Mouse (Mus musculus): ENCODE measurements around the gene Ddx21.

Gene Ddx21

DNA sequence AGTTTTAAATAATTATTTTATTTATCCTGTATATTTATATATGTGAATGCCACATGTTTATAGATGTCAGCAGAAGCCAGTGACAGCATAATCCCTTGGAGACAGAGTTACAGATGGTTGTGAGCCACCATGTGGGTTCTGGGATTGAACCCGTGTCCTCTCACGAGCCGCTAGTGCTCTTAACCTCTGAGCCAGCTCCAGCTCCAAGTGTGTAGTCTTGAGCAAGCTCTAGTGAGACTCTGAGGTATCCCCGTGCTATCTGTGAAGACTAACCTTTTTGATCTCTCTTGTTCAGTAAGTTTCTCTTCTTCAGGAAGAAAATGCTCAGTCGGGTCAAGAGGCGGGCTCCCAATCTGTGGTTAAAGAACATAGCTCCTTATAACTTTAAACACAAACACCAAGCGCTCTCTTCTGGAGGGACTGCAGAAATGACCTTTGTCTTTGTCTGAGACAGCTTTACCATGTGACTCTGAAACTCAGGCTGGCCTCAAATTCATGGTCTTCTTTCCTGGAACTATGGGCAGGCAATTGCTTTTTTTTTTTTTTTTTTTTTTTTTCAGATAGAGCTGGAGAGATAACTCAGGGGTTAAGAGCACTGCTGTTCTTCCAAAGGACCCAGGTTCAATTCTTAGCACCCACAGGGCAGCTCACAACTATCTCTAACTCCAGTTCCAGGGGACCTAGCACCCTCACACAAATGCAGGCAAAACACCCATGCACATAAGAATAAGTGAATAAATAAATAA is 31.8 kb downstream of the Ddx21 start:
- no peak for DNase-seq (ENCODE audit: low spot score)

- no peak for DNase-seq (ENCODE audit: low spot score)
These were observed 33.2 kb downstream of the Ddx21 start for GRCm38 (mm10) chr10:62568861-62569260.

- DNase-seq (ENCODE audit: low spot score) = no peak
These were observed 44.3 kb downstream of the Ddx21 start for GRCm38 (mm10) chr10:62557736-62558135.

DNA sequence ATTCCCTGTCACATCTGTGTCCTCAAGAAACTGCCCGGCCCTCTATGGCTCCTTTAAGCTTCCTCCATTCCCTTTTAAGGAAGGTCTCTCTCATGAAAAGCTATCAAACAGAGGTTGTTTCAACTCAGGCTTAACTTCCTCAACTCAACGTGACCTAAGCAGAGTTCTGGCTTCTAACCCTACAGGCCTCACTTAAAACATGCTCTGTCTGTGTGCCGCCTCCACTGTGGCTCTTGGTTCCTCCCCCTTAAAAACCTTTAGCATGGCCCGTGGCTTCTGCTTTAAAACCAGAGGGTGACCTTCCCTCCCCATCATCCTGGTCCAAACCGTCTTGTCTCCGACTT is 45.6 kb downstream of the Ddx21 start:
- no peak for DNase-seq (ENCODE audit: low spot score)

- no peak for DNase-seq (ENCODE audit: low spot score)
These were observed 46.1 kb downstream of the Ddx21 start for GRCm38 (mm10) chr10:62555705-62556557.

- no peak for DNase-seq (ENCODE audit: low spot score)
These were observed 48.4 kb downstream of the Ddx21 start for GRCm38 (mm10) chr10:62553611-62554091.

DNA sequence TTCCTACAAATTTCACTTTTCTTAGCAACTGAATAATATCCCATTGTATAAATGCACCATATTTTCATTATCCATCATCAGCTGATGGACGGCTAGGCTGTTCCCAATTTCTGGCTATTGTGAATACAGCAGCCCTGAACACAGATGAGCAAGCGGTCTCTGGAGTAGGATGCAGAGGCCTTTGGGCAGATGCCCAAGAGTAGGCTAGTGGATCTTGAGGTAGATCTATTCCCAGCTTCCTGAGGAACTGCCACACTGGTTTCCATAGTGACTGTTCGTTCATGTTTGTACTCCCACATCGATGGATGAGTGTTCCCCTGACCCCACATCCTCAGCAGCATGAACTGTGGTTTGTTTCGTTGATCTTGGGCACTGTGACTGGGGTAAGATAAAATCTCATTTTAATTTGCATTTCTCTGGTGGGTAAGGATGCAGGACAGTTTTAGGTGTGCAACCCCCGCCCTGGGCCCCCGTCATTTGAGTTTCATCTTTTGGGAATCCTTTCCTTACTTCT is 51.2 kb downstream of the Ddx21 start:
- DNase-seq (ENCODE audit: low spot score) = no peak

GRCm38 (mm10) chr10:62549523-62550166 is 52.4 kb downstream of the Ddx21 start:
- peak; percentile 42 for DNase-seq (ENCODE audit: low spot score)

DNA sequence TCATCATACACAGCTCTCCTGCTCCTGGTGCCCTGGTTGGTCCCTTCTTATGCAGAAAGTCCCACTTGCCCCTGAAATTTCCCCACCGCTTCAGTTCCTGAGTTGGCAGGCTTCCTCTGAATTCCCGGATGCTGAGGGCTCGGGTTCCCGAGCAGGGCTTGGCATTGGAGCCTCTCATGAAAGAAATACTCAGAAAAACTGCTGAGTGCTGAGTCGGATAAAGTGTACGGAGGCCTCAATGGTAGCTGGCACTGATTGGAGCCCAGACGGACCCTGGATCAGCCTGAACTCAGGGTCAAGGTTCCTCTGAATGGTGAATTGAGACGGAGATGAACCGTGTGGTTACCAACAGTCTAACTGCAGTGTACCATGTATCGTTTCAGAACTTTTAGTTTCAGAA is 55.6 kb downstream of the Ddx21 start:
- no peak for DNase-seq (ENCODE audit: low spot score)

GRCm38 (mm10) chr10:62545759-62546158 is 56.3 kb downstream of the Ddx21 start:
- no peak for DNase-seq (ENCODE audit: low spot score)

DNA sequence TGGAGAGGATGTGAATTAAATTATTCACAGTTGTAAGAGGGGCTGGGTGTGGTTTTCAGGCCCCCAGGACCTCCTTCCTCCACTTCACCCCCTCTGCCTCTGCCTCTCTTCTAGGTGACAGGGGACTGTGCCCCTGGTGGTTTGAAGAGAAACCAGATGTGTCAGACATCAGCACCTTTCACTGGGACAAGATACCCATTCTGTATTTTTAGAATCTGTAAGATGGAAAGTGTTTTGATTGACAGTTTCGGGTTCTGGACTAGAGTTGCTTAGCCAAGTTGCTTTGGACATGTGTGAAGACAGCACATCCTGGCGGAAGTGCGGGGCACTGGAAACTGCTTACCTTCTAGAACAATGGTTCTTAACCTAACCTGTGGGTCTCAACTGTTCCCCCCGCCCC is 57.8 kb downstream of the Ddx21 start:
- DNase-seq (ENCODE audit: low spot score) = no peak

GRCm38 (mm10) chr10:62543399-62543808 is 58.7 kb downstream of the Ddx21 start:
- DNase-seq (ENCODE audit: low spot score) = no peak

DNA sequence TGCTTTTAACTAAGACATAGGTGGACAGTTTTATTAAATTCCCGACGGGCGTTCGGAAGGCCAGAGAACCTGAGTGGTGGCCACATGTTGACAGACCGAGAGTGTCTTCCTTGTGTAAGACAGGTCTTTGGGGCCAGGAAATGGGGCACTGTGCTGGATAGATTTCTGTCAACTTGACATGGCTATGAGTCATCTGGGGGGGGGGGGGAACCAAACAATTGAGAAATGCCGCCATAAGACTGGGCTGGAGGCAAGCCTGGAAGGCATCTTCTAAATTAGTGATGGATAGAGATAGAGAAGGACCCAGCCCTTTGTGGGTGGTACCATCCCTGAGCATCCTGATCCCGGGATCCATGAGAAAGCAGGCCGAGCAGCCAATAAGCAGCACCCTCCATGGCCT is 59.2 kb downstream of the Ddx21 start:
- DNase-seq (ENCODE audit: low spot score) = no peak

DNA sequence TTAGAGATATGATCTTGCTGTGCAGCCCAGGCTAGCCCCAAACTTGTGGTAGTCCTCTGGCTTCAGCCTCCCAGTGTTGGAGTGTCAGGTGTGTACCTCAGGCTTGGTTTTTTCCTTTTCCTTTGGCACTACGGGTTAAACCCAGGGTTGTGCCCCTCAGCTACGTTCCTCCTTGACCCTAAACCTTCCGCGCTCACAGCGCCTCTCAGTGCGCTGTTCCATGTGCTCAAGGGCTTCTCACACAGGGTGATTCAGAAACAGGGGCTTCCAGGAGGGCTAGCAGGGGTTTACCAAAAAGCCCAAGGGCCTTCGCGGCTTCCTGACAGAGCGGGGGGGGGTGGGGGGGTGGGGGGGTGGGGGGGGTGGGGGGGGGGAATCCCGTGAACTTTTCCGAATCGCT is 59.6 kb downstream of the Ddx21 start:
- DNase-seq (ENCODE audit: low spot score) = no peak

DNA sequence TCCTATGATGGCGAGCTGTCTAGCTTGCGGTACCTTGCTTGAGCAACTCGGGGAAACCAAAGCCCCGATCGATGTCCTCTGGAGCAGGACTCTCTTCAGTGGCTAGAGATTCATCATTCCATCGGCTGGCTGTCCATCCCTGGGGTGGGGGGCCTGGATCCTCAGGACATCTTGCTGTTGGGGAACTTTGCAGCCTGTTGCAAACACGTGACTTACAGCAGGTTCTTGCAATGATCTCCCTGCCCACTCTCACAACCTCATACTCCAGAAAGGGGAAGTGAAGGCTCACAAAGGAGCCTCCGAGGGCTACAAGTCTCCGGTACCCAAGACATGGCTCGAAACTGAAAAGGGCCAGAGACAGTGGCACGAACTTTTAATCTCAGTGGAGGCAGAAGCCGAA is 60.6 kb downstream of the Ddx21 start:
- DNase-seq (ENCODE audit: low spot score) = no peak

- DNase-seq (ENCODE audit: low spot score) = no peak
These were observed 61.3 kb downstream of the Ddx21 start for GRCm38 (mm10) chr10:62540800-62541199.

- DNase-seq (ENCODE audit: low spot score) = no peak
These were observed 67.6 kb downstream of the Ddx21 start for GRCm38 (mm10) chr10:62534509-62534908.

- no peak for DNase-seq (ENCODE audit: low spot score)
These were observed 69.2 kb downstream of the Ddx21 start for GRCm38 (mm10) chr10:62532832-62533231.

Measured in ovary, postnatal 10 days (tissue).